Mouse (Mus musculus) liver, embryonic 16.5 days (tissue): Measurements from ENCODE around the gene Ephb2. TPM values are rescaled to one million over a fixed set of nuclear protein-coding genes. Genes with fewer than 3 reads are reported as not detected.

Experiments
- ATAC-seq: fragments of 200-750 bp; cut with Nextera tagmentation; 2 replicates; pipeline ENCODE4 v1.8.0; 2017; ENCODE audit warnings: low read depth, mild to moderate bottlenecking, moderate number of reproducible peaks, moderate library complexity
- H3K27ac ChIP-seq: fragments of 300-500 bp; sonication (generic); 2 replicates; pipeline ENCODE4 v1.5.1; 2014; ENCODE audit warnings: mild to moderate bottlenecking, low read length
- H3K27me3 ChIP-seq: fragments of 300-500 bp; sonication (generic); 2 replicates; pipeline ENCODE4 v1.6.1; 2014; ENCODE audit warnings: low read depth, low read length, mixed read lengths; ENCODE audit not compliant: control insufficient read depth, insufficient read depth
- H3K36me3 ChIP-seq: fragments of 300-500 bp; sonication (generic); 2 replicates; pipeline ENCODE4 v1.6.1; 2014; ENCODE audit warnings: mild to moderate bottlenecking; ENCODE audit not compliant: control insufficient read depth, insufficient read depth
- H3K4me1 ChIP-seq: fragments of 300-500 bp; sonication (generic); 2 replicates; pipeline ENCODE4 v1.6.1; 2014; ENCODE audit warnings: low read depth, low read length, mixed read lengths; ENCODE audit not compliant: control insufficient read depth
- H3K4me2 ChIP-seq: fragments of 300-500 bp; sonication (generic); 2 replicates; pipeline ENCODE4 v1.6.1; 2014; ENCODE audit warnings: low read depth, low read length, mixed read lengths
- H3K4me3 ChIP-seq: fragments of 300-500 bp; sonication (generic); 2 replicates; pipeline ENCODE4 v1.5.1; 2014; ENCODE audit warnings: low read depth, mild to moderate bottlenecking, low read length
- H3K9ac ChIP-seq: fragments of 300-500 bp; sonication (generic); 2 replicates; pipeline ENCODE4 v1.6.1; 2014; ENCODE audit warnings: low read depth, low read length
- H3K9me3 ChIP-seq: fragments of 300-500 bp; sonication (generic); replicated peaks from 2 replicates; pipeline ENCODE4 v1.6.1; 2016; ENCODE audit warnings: low read length; ENCODE audit not compliant: control insufficient read depth
- WGBS: fragments of 180-500 bp; shearing (Covaris S2); extraction: QIAGEN DNeasy Blood & Tissue Kit; methylation state at CpG from one replicate; pipeline ENCODE4 v1.1.7; 2014; ENCODE audit not compliant: insufficient replicate concordance; 5-methylcytosine and 5-hydroxymethylcytosine counted together
- polyA plus RNA-seq: library from polyadenylated mRNA; unstranded; fragments of >200 nt; fragmentation: Nextera tagmentation; extraction: Ambion mirVana; gene quantifications from 2 replicates; pipeline ENCODE4 v1.2.1, GENCODE M21; 2015

Gene Ephb2
- polyA plus RNA-seq, 1 experiment from 2014 or later: 0.18 TPM

DNA sequence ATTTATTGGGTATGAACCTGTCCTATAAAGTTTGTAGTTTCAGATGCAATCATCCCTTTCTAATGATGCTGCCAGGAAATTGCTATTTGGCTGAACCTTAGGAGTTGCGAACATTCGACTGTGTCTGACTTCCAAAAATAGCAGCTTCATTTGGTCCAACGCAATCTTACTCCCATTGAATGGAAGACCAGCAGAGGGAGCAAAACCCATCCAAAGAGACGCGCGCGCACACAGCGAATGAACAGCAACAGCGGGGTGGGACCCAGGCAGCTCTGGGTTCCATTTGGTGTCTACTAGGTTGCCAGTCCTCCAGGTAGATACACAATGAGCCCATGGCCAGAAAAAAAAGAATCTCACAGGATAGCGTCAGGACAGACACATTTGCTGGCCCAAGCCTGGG, 168.0 kb downstream of the Ephb2 start:
- Histone ChIP-seq H3K4me1 (no peaks in the 10 kb centered on the region), H3K9me3 (no peaks in the 10 kb centered on the region), H3K27me3 (no peaks in the 10 kb centered on the region), H3K4me3 (no peak overlapping the region), H3K4me2 (no peak overlapping the region), H3K27ac (no peak overlapping the region), H3K36me3 (no peaks in the 10 kb centered on the region), H3K9ac (no peak overlapping the region)
- WGBS: 50% methylated on average over 10 of the region's 10 CpGs
- no peak for ATAC-seq

DNA sequence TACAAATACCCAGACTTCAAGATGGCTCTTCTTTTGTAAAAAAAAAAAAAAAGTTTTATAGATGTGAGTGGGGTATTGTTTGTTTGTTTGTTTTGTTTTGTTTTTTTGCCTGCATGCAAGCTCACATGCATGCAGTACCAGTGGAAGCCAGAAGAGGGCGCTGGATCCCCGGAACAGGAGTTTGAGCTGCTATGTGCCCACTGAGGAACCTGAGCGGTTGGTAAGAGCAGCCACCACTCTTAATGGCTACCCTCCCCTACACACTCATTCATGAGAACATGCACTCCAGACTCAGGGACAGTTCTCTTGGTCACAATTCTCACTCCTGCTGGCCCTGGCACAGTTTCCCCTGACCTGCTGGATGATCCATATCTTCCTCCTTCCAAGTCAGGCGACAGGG, 169.8 kb downstream of the Ephb2 start:
- no peak for ATAC-seq
- WGBS: 39% methylated on average over 4 of the region's 4 CpGs
- H3K27ac ChIP-seq: no peak overlapping the region
- H3K4me3 ChIP-seq: no peak overlapping the region
- H3K4me2 ChIP-seq: no peak overlapping the region
- no peak overlapping the region for H3K9ac ChIP-seq
- H3K9me3 ChIP-seq: no peaks in the 10 kb centered on the region
- H3K36me3 ChIP-seq: no peaks in the 10 kb centered on the region
- H3K4me1 ChIP-seq: no peaks in the 10 kb centered on the region
- no peaks in the 10 kb centered on the region for H3K27me3 ChIP-seq

DNA sequence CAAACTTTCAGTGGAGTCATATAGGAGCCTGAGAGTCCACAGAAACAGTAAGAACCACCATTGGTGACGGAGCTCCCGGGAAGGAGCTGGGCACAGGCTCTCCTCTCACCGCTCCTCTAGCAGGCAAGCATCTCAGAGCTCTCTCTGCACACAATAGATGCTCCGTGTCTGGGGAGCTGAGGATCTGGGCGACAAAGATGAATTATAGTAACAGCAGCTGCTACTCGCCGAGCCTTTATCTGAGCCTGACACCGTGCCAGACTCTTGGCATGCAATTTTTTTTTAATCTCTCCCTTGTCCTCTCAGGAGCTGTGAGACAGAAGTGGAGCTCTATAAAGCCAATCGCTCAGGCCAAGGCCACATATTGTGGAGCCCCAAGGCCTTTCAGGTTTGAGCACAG, 170.7 kb downstream of the Ephb2 start:
- Histone ChIP-seq H3K9me3 (no peaks in the 10 kb centered on the region), H3K4me2 (no peak overlapping the region), H3K4me1 (no peaks in the 10 kb centered on the region), H3K27me3 (no peaks in the 10 kb centered on the region), H3K36me3 (no peaks in the 10 kb centered on the region), H3K4me3 (no peak overlapping the region), H3K27ac (no peak overlapping the region), H3K9ac (no peak overlapping the region)
- WGBS: 64% methylated on average over 9 of the region's 9 CpGs
- ATAC-seq: no peak

DNA sequence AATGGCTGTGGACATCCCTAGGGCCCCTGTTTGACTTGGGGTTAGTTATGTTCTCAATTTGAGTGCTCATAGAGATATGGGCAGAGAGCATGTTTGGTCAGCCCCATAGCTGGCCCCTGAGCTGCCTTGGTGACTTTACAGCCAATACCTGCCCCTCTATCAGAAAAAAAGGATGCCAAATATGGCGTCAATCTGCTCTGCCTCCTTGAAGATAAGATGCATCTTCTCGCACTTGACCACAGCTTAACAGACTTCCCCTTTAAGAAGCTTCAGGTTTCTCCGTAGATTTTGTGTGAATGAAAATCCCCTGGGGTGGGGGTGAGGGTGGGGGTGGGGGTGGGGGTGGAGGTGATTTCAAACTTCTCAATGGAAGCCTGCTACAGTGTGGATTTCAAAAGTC, 177.9 kb downstream of the Ephb2 start:
- H3K4me2 ChIP-seq: no peak overlapping the region
- no peak overlapping the region for H3K9ac ChIP-seq
- no peaks in the 10 kb centered on the region for H3K4me1 ChIP-seq
- H3K27me3 ChIP-seq: no peaks in the 10 kb centered on the region
- H3K27ac ChIP-seq: no peak overlapping the region
- H3K36me3 ChIP-seq: no peaks in the 10 kb centered on the region
- 12% methylated on average over 3 of the region's 3 CpGs for WGBS
- ATAC-seq: no peak
- no peak overlapping the region for H3K4me3 ChIP-seq
- no peaks in the 10 kb centered on the region for H3K9me3 ChIP-seq

DNA sequence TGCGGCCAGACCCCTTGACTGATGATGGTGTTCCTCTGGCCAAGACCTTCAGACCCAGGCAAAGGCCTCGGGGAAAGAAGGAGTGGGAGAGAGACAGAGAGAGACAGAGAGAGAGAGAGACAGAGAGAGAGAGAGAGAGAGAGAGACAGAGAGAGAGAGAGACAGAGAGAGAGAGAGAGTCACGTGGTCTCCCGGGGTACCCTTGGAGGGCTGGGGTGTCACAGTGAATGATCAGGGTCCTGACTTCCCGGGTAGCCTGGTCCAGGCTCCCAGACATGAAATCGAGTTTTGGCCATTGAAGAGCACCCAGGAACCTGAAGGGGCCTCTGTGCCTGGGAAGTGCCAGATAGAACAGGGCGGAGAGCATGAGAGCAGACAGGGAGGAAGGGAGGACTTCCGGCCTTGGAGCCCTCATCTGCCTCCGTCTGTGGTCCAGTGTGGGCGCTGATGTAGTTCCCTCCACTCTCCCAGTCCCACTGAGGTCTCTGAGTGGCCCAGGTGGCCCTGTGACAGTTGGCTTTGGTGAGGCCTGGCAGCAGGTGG, 182.0 kb downstream of the Ephb2 start:
- Histone ChIP-seq H3K4me3 (no peak overlapping the region), H3K27me3 (no peaks in the 10 kb centered on the region), H3K9me3 (no peaks in the 10 kb centered on the region), H3K4me1 (no peaks in the 10 kb centered on the region; the same call in 1 of the 2 replicates), H3K4me2 (no peak overlapping the region), H3K27ac (no peak overlapping the region), H3K36me3 (no peaks in the 10 kb centered on the region), H3K9ac (no peak overlapping the region)
- WGBS: 27% methylated on average over 10 of the region's 10 CpGs
- ATAC-seq: no peak

DNA sequence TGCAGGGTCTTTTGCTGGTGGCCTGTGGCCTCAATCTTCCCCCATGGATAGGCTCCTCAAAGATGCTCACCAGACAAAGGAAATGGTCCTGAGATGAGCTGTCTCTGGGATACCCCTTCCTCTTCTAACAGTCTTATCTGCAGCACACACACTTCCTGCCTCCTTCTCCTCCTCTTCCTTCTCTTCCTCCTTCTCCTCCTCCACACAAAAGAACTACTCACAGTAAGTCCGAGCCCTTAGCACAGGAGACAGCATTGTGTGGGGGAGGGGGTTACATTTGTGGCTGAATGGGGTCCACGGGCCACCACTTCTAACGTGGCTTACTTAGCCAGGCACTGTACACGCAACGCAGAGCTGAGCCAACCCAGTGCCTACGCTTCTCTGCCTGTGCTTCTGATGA, 182.8 kb downstream of the Ephb2 start:
- no peaks in the 10 kb centered on the region; the same call in 1 of the 2 replicates for H3K4me1 ChIP-seq
- no peak overlapping the region for H3K4me3 ChIP-seq
- no peaks in the 10 kb centered on the region for H3K9me3 ChIP-seq
- no peaks in the 10 kb centered on the region for H3K36me3 ChIP-seq
- H3K9ac ChIP-seq: no peak overlapping the region
- ATAC-seq: peak; percentile 16; the same call in 1 of the 2 replicates
- H3K4me2 ChIP-seq: no peak overlapping the region
- no peaks in the 10 kb centered on the region for H3K27me3 ChIP-seq
- H3K27ac ChIP-seq: no peak overlapping the region
- 13% methylated on average over 6 of the region's 6 CpGs for WGBS

DNA sequence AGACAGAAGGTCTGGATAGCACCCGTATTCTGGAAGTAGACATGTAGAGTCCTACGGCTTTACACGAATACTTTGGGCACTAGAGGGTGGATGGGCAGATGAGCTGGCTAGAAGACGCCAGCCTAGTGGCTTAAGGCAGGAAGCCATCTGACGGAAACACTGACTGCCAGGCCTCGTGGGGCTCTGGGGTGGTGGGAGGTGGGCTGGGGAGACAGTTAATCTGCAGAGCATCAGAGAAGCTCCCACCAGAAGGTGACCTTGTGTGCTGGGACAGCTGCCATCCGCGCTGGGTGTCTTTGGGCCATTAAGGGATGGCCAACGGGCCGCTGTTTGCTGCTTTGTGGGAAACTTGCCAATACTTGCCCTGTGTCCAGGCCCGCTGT, 183.3 kb downstream of the Ephb2 start:
- H3K9ac ChIP-seq: no peak overlapping the region
- no peaks in the 10 kb centered on the region; the same call in 1 of the 2 replicates for H3K4me1 ChIP-seq
- no peaks in the 10 kb centered on the region for H3K36me3 ChIP-seq
- no peak for ATAC-seq
- WGBS: 32% methylated on average over 11 of the region's 11 CpGs
- H3K27me3 ChIP-seq: no peaks in the 10 kb centered on the region
- no peak overlapping the region for H3K4me2 ChIP-seq
- H3K27ac ChIP-seq: no peak overlapping the region
- H3K9me3 ChIP-seq: no peaks in the 10 kb centered on the region
- H3K4me3 ChIP-seq: no peak overlapping the region

DNA sequence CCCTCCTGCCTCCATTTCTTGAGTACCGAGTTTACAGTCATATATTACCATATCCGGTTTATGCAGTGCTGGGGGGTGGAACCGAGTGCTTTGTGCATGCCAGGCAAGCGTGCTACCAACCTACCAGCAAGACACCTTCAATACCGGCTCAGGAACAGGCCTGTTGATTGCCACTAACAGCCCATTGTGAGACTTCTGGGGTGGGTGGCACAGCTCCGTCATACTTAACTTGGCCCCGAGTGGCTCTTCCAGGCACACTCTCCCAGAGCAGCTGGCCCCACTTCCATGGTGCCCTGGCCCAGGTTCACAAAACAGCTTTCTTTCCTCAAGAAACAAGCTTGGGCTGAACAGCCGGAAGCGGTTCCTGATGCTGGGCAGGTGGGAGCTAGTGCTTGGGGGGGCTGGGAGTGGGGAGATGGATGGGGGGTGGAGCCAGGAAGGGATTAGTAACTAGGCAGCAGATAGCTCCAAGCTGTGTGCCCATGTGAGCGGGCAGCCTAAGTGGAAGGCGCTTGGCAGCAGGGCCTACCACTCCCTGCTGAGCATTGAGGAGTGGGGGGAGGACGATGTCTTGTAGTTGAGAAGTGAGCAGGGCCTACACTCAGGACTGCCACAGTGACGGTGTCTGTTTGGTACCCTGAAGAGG, 183.8 kb downstream of the Ephb2 start:
- H3K27me3 ChIP-seq: no peaks in the 10 kb centered on the region
- 60% methylated on average over 13 of the region's 13 CpGs for WGBS
- H3K27ac ChIP-seq: no peak overlapping the region
- no peaks in the 10 kb centered on the region for H3K36me3 ChIP-seq
- ATAC-seq: no peak
- no peaks in the 10 kb centered on the region; the same call in 1 of the 2 replicates for H3K4me1 ChIP-seq
- H3K9ac ChIP-seq: no peak overlapping the region
- H3K4me3 ChIP-seq: no peak overlapping the region
- H3K4me2 ChIP-seq: no peak overlapping the region
- H3K9me3 ChIP-seq: no peaks in the 10 kb centered on the region

DNA sequence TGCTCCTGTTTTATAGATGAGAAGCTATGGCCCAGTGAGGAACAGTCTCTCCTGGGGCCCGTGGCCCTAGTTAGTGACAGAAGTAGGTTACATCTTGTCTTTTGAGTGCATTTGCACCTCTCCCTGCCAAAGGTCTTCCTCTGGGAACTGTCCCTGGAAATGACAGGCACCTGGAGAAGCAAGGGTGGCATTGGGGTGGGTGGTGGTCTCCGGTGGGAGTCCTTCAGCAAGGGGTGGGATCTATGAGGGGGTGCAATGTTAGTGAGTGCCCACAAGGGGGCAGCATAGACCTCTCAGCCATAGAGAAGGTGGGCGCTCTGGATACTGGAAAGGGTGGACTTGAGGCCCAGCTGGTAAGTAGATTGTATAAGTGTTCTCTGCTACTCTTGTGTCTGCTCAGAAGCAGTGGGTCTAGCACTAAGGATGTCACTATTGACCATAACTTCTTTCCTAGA, 184.4 kb downstream of the Ephb2 start:
- H3K27me3 ChIP-seq: no peaks in the 10 kb centered on the region
- no peak overlapping the region for H3K4me3 ChIP-seq
- no peaks in the 10 kb centered on the region for H3K36me3 ChIP-seq
- no peak overlapping the region for H3K9ac ChIP-seq
- ATAC-seq: no peak
- no peak overlapping the region for H3K27ac ChIP-seq
- H3K9me3 ChIP-seq: no peaks in the 10 kb centered on the region; the same call in 1 of the 2 replicates
- H3K4me2 ChIP-seq: no peak overlapping the region
- H3K4me1 ChIP-seq: no peaks in the 10 kb centered on the region; the same call in 1 of the 2 replicates
- 33% methylated on average over 3 of the region's 3 CpGs for WGBS
